Mouse (Mus musculus): ENCODE measurements around the gene Gm49366.

- TF ChIP-seq CTCF (IDR thresholded peaks at IDR 0.05; ENCODE audit: low read depth) (no peak), EP300 (optimal IDR thresholded peaks at IDR 0.05) (no peak)
These were observed 29.6 kb downstream of the Gm49366 start for GRCm38 (mm10) chr12:84068296-84068695.
